Mouse (Mus musculus): ENCODE data around the gene Kncn. TPM values are rescaled to one million over a fixed set of nuclear protein-coding genes. Genes with fewer than 3 reads are reported as not detected.

The Kncn gene
- polyA plus RNA-seq, 1 experiment from 2014 or later: 0.31 TPM

Other genes with a start within 250 kb of the Kncn start
- gene Cyp4b1, start 236.7 kb upstream of the Kncn start, polyA plus RNA-seq (2014; fragmentation: Nextera tagmentation; extraction: Ambion mirVana): 4.9 and 6.3 TPM in 2 replicates
- gene Efcab14, start 146.7 kb upstream of the Kncn start, polyA plus RNA-seq (2014; fragmentation: Nextera tagmentation; extraction: Ambion mirVana): 42.3 and 43.9 TPM in 2 replicates
- 0.26 TPM in 1 of 2 replicates, not detected in the other for gene Tex38, start 103.4 kb upstream of the Kncn start, polyA plus RNA-seq (2014; fragmentation: Nextera tagmentation; extraction: Ambion mirVana)
- 54.4 and 58.7 TPM in 2 replicates for gene Atpaf1, start 99.6 kb upstream of the Kncn start, polyA plus RNA-seq (2014; fragmentation: Nextera tagmentation; extraction: Ambion mirVana)
- 8.3 and 11.6 TPM in 2 replicates for gene Mob3c, start 56.3 kb upstream of the Kncn start, polyA plus RNA-seq (2014; fragmentation: Nextera tagmentation; extraction: Ambion mirVana)
- 24.1 and 25.3 TPM in 2 replicates for gene Mknk1, start 45.2 kb upstream of the Kncn start, polyA plus RNA-seq (2014; fragmentation: Nextera tagmentation; extraction: Ambion mirVana)
- gene 6430628N08Rik, start 6.3 kb downstream of the Kncn start, polyA plus RNA-seq (2014; fragmentation: Nextera tagmentation; extraction: Ambion mirVana): 0.10 and 0.29 TPM in 2 replicates
- gene Dmbx1, start 55.5 kb downstream of the Kncn start, polyA plus RNA-seq (2014; fragmentation: Nextera tagmentation; extraction: Ambion mirVana): 0.26 and 0.58 TPM in 2 replicates
- 3.8 and 4.5 TPM in 2 replicates for gene Faah, start 133.5 kb downstream of the Kncn start, polyA plus RNA-seq (2014; fragmentation: Nextera tagmentation; extraction: Ambion mirVana)
- 17.7 and 20.2 TPM in 2 replicates for gene Nsun4, start 169.5 kb downstream of the Kncn start, polyA plus RNA-seq (2014; fragmentation: Nextera tagmentation; extraction: Ambion mirVana)
- gene Uqcrh, start 190.7 kb downstream of the Kncn start, polyA plus RNA-seq (2014; fragmentation: Nextera tagmentation; extraction: Ambion mirVana): 511 and 572 TPM in 2 replicates
- gene Lrrc41, start 190.9 kb downstream of the Kncn start, polyA plus RNA-seq (2014; fragmentation: Nextera tagmentation; extraction: Ambion mirVana): 73.1 and 85.5 TPM in 2 replicates
- 20.7 and 22.6 TPM in 2 replicates for gene Rad54l, start 239.3 kb downstream of the Kncn start, polyA plus RNA-seq (2014; fragmentation: Nextera tagmentation; extraction: Ambion mirVana)
- 60.4 and 62.7 TPM in 2 replicates for gene Pomgnt1, start 239.4 kb downstream of the Kncn start, polyA plus RNA-seq (2014; fragmentation: Nextera tagmentation; extraction: Ambion mirVana)